Mouse (Mus musculus) myocyte (in vitro differentiated cells): Measurements from ENCODE around the gene Cyfip2. TPM values are rescaled to one million over a fixed set of nuclear protein-coding genes. Genes with fewer than 3 reads are reported as not detected.
A peak's percentile ranks its signal among the peaks of the same experiment; 100 is the strongest.

Source experiments
- H3K27me3 ChIP-seq: one replicate; pipeline ENCODE4 v1.6.1; 2011; ENCODE audit not compliant: control insufficient read depth, insufficient read depth, insufficient read length
- H3K36me3 ChIP-seq: one replicate; pipeline ENCODE4 v1.6.1; 2011; ENCODE audit not compliant: control insufficient read depth, insufficient read depth
- H3K4me2 ChIP-seq: one replicate; pipeline ENCODE4 v1.6.1; 2011; ENCODE audit warnings: low read depth, control low read depth
- H3K4me3 ChIP-seq: one replicate; pipeline ENCODE4 v1.5.1; 2011; ENCODE audit warnings: mild to moderate bottlenecking, control low read depth, moderate library complexity
- H3K79me2 ChIP-seq: one replicate; pipeline ENCODE4 v1.6.1; 2011; ENCODE audit not compliant: control insufficient read depth, insufficient read depth
- H3ac ChIP-seq: one replicate; pipeline ENCODE4 v1.6.1; 2011; ENCODE audit not compliant: control insufficient read depth, insufficient read length
- CEBPB ChIP-seq: IDR thresholded peaks from 2 replicates; pipeline ENCODE4 v1.6.1; 2011; ENCODE audit warnings: mild to moderate bottlenecking, moderate library complexity; ENCODE audit not compliant: poor library complexity, insufficient read depth, severe bottlenecking
- E2F4 ChIP-seq: IDR thresholded peaks from one replicate; pipeline ENCODE4 v1.6.1; 2011; ENCODE audit warnings: mild to moderate bottlenecking, control low read depth, moderate library complexity; ENCODE audit not compliant: insufficient read depth
- MAX ChIP-seq: IDR thresholded peaks from one replicate; pipeline ENCODE4 v1.6.1; 2011; ENCODE audit warnings: low read depth, mild to moderate bottlenecking, control low read depth
- MYOD1 ChIP-seq, 3 experiments: IDR thresholded peaks; one replicate each; pipeline ENCODE4 v1.6.1; 2011; ENCODE audit warnings: control low read depth in 2 of 3, low read depth in 2 of 3, mild to moderate bottlenecking in 2 of 3, moderate library complexity in 1 of 3; ENCODE audit not compliant: insufficient read length in 2 of 3, control insufficient read depth in 1 of 3
- MYOG ChIP-seq, 3 experiments: IDR thresholded peaks; one replicate each; pipeline ENCODE4 v1.6.1; 2011; ENCODE audit warnings: control low read depth in 2 of 3, low read depth in 2 of 3, mild to moderate bottlenecking in 2 of 3; ENCODE audit not compliant: insufficient read length in 2 of 3, control insufficient read depth in 1 of 3, insufficient read depth in 1 of 3
- POLR2A ChIP-seq: IDR thresholded peaks from one replicate; pipeline ENCODE4 v1.6.1; 2011; ENCODE audit warnings: low read depth, mild to moderate bottlenecking, control low read depth, moderate library complexity; ENCODE audit not compliant: insufficient read length
- POLR2AphosphoS2 ChIP-seq: IDR thresholded peaks from one replicate; pipeline ENCODE4 v1.6.1; 2011; ENCODE audit warnings: low read depth, control low read depth; ENCODE audit not compliant: insufficient read length
- REST ChIP-seq: IDR thresholded peaks from one replicate; pipeline ENCODE4 v1.6.1; 2011; ENCODE audit warnings: mild to moderate bottlenecking, control low read depth, moderate library complexity; ENCODE audit not compliant: insufficient read depth, insufficient read length
- SRF ChIP-seq: IDR thresholded peaks from one replicate; pipeline ENCODE4 v1.6.1; 2011; ENCODE audit warnings: low read depth; ENCODE audit not compliant: control insufficient read depth, insufficient read length
- TCF12 ChIP-seq: IDR thresholded peaks from one replicate; pipeline ENCODE4 v1.6.1; 2011; ENCODE audit warnings: mild to moderate bottlenecking, control low read depth; ENCODE audit not compliant: poor library complexity, insufficient read depth, severe bottlenecking
- TCF3 ChIP-seq: IDR thresholded peaks from one replicate; pipeline ENCODE4 v1.6.1; 2011; ENCODE audit warnings: low read depth, control low read depth; ENCODE audit not compliant: insufficient read length
- USF1 ChIP-seq: IDR thresholded peaks from one replicate; pipeline ENCODE4 v1.6.1; 2011; ENCODE audit warnings: low read depth, mild to moderate bottlenecking, control low read depth, moderate library complexity
- polyA plus RNA-seq: library from polyadenylated mRNA; unstranded; fragments of >200 nt; fragmentation: generic; extraction: Trizol; gene quantifications from one replicate; pipeline ENCODE4 v1.2.1, GENCODE M21; 2012; ENCODE audit warnings: missing spikeins

Cyfip2 gene
- polyA plus RNA-seq, 1 experiment, result 16.9 TPM

DNA sequence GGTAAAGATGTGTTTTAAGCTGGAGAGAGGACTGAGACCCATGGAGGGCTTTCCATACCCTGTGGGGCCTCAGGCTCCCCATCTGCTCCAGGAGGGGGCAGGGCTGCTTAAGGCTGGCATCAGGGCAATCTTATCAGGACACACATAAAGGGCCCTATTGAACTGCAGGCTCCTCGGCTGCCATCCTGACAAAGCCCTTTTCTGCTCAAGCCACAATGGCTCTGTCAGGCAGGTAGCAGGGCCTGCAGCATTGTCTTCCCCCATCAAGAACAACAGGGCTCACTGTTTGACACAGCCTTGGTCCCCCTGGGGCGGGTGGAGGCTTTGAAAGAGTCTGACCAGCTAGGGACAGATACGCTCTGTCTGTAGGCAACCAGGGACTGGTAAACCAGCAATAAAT, 142.8 kb downstream of the Cyfip2 start:
- H3K4me3 ChIP-seq, result no peak overlapping the region
- no peaks in the 10 kb centered on the region for H3K79me2 ChIP-seq
- no peak overlapping the region for H3ac ChIP-seq
- TF ChIP-seq POLR2A (no peak), SRF (no peak), MYOG (IDR thresholded peaks at IDR 0.05; ENCODE audit: control insufficient read depth in 1 of 3, insufficient read depth in 1 of 3, insufficient read length in 2 of 3, low read depth in 2 of 3) (no peak)
- peaks cover 6% of the 10 kb centered on the region for H3K27me3 ChIP-seq
- no peaks in the 10 kb centered on the region for H3K36me3 ChIP-seq
- H3K4me2 ChIP-seq, result no peak overlapping the region

DNA sequence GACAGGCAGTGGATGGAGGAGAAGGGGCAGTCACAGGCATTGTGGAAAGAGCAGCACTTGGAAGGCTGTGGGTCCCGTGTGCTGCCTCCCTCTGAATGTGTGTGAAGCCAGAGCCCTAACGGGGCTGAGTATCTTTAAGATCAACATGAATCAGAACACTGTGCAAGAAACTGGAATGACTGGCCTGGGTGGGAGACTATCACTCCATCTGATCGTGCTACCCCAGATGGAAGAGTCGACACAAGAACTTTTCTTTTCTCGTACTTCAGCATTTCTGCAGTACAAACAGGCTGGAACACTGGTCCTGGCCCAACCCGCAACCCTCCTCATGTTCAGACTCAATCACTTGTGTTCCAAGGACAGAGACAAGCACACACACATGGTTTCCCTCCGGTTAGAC, 144.2 kb downstream of the Cyfip2 start:
- H3K36me3 ChIP-seq, result no peaks in the 10 kb centered on the region
- peaks cover 6% of the 10 kb centered on the region for H3K27me3 ChIP-seq
- H3K79me2 ChIP-seq, result no peaks in the 10 kb centered on the region
- H3ac ChIP-seq, result no peak overlapping the region
- TF ChIP-seq MYOD1 (IDR thresholded peaks at IDR 0.05; ENCODE audit: control insufficient read depth in 1 of 3, insufficient read length in 2 of 3, low read depth in 2 of 3), result no peak
- TF ChIP-seq REST, result no peak
- no peak for TF ChIP-seq MAX
- no peak for TF ChIP-seq POLR2AphosphoS2
- TF ChIP-seq POLR2A, result no peak
- no peak for TF ChIP-seq SRF
- TF ChIP-seq E2F4, result no peak
- no peak for TF ChIP-seq CEBPB
- no peak for TF ChIP-seq USF1
- no peak for TF ChIP-seq TCF3
- TF ChIP-seq TCF12, result no peak
- no peak for TF ChIP-seq MYOG (IDR thresholded peaks at IDR 0.05; ENCODE audit: control insufficient read depth in 1 of 3, insufficient read depth in 1 of 3, insufficient read length in 2 of 3, low read depth in 2 of 3)
- no peak overlapping the region for H3K4me3 ChIP-seq
- H3K4me2 ChIP-seq, result no peak overlapping the region

- Histone ChIP-seq H3K4me3 (no peak within 1 kb of the TSS), H3K27me3 (peaks cover 6% of the 10 kb centered on the region), H3K4me2 (peak within 1 kb of the TSS; percentile 31), H3ac (no peak within 1 kb of the TSS), H3K36me3 (no peaks in the 10 kb centered on the region), H3K79me2 (no peaks in the 10 kb centered on the region)
- TF ChIP-seq REST (no peak), USF1 (no peak), POLR2AphosphoS2 (no peak), MYOD1 (IDR thresholded peaks at IDR 0.05; ENCODE audit: control insufficient read depth in 1 of 3, insufficient read length in 2 of 3, low read depth in 2 of 3) (peak in 1 of 3 experiments; percentile 0), CEBPB (no peak)
These were observed 146.6 kb downstream of the Cyfip2 start, which contains the start of gene Nipal4 for GRCm38 (mm10) chr11:46165866-46166585. TSS of gene Nipal4 (minus strand) at chr11:46166508.

DNA sequence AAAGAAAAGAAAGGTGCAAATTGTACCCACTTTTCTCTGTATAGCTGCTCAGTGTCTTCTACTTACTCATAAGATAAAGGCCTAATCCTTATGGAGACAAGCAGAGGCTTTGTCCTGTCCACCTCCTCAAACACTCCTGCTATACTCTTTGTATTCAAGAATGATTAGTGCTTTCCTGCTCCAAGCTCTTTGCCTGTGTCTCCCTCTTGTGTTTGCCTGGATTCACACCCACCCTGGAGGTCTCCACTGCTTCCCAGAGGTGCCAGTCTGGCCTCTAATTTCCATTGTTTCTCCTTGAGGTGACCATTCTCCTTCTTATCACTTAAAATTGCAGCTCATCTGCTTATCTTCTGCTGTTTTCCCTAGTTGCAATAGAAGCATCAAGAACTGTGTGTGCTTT, 155.2 kb downstream of the Cyfip2 start:
- H3K27me3 ChIP-seq, result no peaks in the 10 kb centered on the region
- H3K4me2 ChIP-seq, result no peak overlapping the region
- H3ac ChIP-seq, result no peak overlapping the region
- H3K79me2 ChIP-seq, result no peaks in the 10 kb centered on the region
- TF ChIP-seq MAX (no peak), SRF (no peak), MYOD1 (IDR thresholded peaks at IDR 0.05; ENCODE audit: control insufficient read depth in 1 of 3, insufficient read length in 2 of 3, low read depth in 2 of 3) (no peak), POLR2AphosphoS2 (no peak), REST (no peak), USF1 (no peak), TCF12 (no peak), CEBPB (no peak), POLR2A (no peak), E2F4 (no peak), MYOG (IDR thresholded peaks at IDR 0.05; ENCODE audit: control insufficient read depth in 1 of 3, insufficient read depth in 1 of 3, insufficient read length in 2 of 3, low read depth in 2 of 3) (no peak), TCF3 (no peak)
- H3K4me3 ChIP-seq, result no peak overlapping the region
- no peaks in the 10 kb centered on the region for H3K36me3 ChIP-seq

GRCm38 (mm10) chr11:46156945-46157344, 155.7 kb downstream of the Cyfip2 start:
- TF ChIP-seq POLR2AphosphoS2 (no peak), REST (no peak), SRF (no peak), TCF3 (no peak), MAX (no peak), USF1 (no peak), MYOD1 (IDR thresholded peaks at IDR 0.05; ENCODE audit: control insufficient read depth in 1 of 3, insufficient read length in 2 of 3, low read depth in 2 of 3) (no peak), E2F4 (no peak), TCF12 (no peak), POLR2A (no peak), MYOG (IDR thresholded peaks at IDR 0.05; ENCODE audit: control insufficient read depth in 1 of 3, insufficient read depth in 1 of 3, insufficient read length in 2 of 3, low read depth in 2 of 3) (no peak), CEBPB (no peak)
- H3K4me2 ChIP-seq, result no peak overlapping the region

More at GRCm38 (mm10) chr11:46156945-46157344, 155.7 kb downstream of the Cyfip2 start:
- Histone ChIP-seq H3ac (no peak overlapping the region), H3K27me3 (no peaks in the 10 kb centered on the region), H3K79me2 (no peaks in the 10 kb centered on the region), H3K36me3 (no peaks in the 10 kb centered on the region), H3K4me3 (no peak overlapping the region)
